Mouse (Mus musculus) inflammation-experienced regulatory T-cells, adult 6 months (primary cell): ENCODE measurements at regions not wholly inside any gene's neighbourhood (a gene's known extent, or its start where the extent isn't known, plus 50 kb on each side); places are given as distances from the start of the nearest gene placed in this dataset.

Source experiments
- ATAC-seq: one replicate; pipeline ENCODE4 v1.8.0; 2017

DNA sequence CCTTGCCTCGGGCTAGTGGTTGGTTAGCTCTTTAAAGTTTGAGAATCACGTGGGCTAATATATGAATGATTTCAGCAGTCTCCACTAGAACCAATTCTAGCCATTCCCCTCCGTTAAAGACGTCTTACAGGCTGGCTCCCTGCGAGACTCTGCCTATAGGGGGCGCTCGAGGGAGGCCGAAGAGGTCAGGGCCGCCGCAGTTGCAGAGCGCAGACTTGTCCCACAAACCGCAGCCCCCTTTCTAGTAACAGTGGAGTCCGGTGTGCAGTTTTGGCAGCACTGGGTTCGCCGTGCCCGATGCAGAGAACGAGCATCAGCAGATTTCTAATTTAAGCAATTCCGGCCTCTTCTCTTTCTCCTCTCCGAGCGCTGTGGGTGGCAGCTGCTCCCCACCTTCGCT, 52.6 kb upstream of the Cpsf6 start:
- ATAC-seq = no peak

DNA sequence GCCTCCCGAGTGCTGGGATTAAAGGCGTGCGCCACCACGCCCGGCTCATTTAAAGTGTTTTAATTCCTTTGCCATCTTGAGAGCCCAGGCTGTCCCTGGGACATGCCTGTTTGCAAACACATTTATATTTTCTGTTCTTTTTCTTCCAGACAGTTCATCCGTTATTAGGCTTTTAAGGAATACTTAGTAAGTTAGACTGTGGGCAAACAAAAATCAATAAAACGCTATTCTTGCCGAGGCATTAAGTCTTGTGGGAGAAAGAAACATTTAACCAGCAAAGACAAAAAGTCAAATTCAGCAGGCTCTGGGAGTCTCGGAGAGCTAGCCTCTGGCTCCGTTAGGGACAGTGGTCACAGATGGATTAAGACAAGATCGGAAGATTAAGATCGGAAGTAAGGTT, 52.0 kb upstream of the Cpsf6 start:
- no peak for ATAC-seq

DNA sequence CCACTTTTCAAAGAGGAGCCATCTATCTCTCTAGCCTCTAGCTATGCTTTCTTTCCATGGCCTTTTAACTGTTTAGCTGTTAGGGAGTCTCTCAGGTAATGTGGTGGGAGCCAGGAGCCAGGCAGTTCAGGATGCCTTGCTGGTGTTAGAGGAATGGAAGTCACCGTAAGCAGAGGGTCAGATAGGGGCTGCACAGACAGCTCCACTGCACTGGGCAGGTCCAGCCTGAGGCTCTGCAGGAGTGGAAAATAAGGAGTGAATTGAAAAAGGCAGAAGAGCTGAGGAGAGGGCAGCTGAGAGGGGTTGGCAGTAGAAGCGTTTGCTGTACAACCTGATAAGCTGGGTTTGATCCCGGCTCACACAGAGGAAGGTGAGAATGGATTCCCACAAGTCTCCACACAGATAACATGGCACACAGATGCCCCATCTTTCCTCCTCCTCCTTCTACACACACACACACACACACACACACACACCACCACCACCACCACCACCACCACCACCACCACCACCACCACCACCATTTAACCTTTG, 51.3 kb upstream of the Cpsf6 start:
- no peak for ATAC-seq

DNA sequence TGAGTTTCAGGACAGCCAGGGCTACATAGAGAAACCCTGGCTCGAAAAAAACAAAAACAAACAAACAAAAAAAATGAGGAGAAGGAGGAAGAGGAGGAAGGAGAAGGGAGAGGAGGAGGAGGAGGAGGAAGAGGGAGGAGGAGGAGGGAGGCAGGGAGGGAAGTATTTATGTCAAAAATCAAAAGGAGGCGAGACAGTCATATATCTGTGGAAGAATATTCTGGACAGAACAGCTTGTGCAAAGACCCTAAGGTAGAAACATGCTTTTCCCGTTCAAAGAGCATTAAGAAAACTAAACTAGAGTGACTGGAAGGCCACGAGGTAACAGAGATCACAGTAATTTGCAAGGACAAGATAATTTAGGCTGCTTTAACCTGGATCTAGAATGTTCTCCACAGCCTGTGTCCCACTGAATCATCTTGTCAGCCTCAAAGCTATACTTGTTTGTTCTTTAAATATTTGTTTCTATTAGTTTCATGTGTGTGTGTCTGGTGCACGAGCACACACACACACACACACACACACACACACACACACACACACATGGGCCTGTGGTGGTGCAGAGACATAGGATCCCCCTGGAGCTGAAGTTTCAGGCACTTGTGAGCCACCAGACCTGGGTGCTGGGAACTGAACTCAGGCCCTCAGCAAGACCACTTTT, 50.5 kb upstream of the Cpsf6 start:
- no peak for ATAC-seq

DNA sequence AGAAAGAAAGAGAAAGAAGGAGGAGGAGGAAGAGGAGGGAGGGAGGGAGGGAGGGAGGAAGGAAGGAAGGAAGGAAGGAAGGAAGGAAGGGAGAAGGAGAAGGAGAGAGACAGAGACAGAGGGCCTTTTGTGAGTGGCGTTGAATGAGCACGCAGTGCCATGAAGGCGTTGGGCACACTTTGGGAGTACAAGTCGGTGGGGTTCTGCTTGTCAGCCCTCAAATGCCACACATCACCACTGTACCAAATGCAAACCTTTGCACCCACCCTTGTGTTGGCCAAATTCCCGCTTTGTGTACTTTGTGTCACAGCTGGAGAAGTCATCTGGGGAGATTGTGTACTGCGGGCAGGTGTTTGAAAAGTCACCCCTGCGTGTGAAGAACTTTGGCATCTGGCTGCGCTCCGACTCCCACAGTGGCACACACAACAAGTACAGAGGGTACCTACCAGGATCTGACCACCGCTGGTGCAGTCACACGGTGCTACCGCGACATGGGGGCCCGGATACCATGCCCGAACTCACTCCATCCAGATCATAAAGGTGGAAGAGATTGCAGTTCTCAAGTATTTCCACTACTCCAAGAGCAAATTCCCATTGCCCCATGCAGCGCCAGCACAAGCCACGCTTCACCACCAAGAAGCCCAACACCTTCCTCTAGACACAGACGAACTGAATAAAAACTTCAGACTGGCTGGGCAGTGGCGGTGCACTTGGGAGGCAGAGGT, 49.8 kb upstream of the Cpsf6 start:
- no peak for ATAC-seq
